Mouse (Mus musculus) hindlimb bud, embryonic 11.5 days (tissue): ENCODE measurements at regions not wholly inside any gene's neighbourhood (a gene's known extent, or its start where the extent isn't known, plus 50 kb on each side); places are given as distances from the start of the nearest gene placed in this dataset.

Experiments
- DNase-seq: peaks from one replicate; pipeline ENCODE4 v3.0.0-alpha.2; 2012; ENCODE audit warnings: low read depth, low spot score; ENCODE audit errors: extremely low spot score

DNA sequence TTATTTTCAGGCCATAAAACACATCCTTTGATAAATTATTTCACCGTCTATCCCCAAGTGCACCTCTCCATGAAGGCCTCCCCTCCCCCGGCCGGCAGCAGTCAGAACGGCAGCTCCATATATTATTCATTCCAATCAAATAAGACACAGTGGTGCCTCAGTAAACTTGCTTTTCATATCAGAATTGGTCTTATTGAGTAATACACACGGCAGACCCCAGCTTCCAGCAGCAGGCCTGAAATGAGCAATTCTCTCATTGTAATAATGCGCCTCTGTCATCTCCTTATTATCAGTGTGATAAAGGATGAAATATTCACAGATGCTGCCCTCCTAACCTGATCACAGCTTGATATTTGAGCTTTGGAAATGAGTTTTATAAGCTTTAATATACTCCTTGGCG is 169.0 kb upstream of the 4930535I16Rik start:
- no peak for DNase-seq

- DNase-seq = no peak
Observed at GRCm38 (mm10) chr4:124086254-124086653, 168.4 kb upstream of the 4930535I16Rik start.

GRCm38 (mm10) chr4:124079603-124080002 is 161.8 kb upstream of the 4930535I16Rik start:
- DNase-seq = no peak

DNA sequence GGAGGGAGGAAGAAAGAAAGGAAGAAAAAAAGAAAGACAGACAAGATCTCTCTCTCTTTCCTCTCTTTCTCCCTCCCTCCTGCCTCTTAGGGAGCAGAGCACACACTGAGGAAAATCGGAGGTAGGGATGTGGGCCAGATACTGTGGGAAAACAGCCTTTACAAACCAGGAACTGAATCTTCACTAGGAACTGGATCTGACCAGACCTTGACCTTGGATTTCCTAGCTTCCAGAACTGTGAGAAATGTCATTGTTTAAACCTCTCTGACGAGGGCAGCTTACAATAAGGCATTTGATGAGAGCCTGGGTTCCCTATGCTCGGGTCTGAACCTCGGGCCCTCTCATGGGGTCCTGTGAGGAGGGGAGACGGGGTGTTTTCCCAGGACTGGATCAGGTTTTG is 157.7 kb upstream of the 4930535I16Rik start:
- no peak for DNase-seq

DNA sequence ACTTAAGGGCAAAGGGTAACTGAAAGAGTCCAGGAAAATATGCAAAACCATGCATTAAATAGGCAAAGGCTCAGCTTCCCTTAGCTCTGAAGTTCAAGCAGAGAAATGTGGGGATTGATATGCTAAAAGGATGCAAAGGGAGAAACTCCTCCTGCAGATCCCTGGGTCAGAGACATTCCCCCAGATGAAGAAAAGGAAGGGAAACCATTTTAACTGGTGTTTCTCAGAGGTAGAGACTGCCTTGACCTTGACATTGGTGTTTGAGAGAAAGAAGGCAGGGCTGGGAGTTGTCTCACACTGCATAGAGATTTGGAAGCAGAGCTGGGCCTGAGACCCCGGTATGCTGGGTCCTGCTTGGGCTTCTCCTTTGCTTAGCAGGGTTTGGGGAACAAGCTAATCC is 155.8 kb upstream of the 4930535I16Rik start:
- DNase-seq = no peak

- no peak for DNase-seq
Observed at GRCm38 (mm10) chr4:124064601-124065000, 146.8 kb upstream of the 4930535I16Rik start.

GRCm38 (mm10) chr4:124063269-124064100 is 145.7 kb upstream of the 4930535I16Rik start:
- DNase-seq = no peak

GRCm38 (mm10) chr4:124057607-124058006 is 139.8 kb upstream of the 4930535I16Rik start:
- DNase-seq = no peak

GRCm38 (mm10) chr4:124054240-124054760 is 136.5 kb upstream of the 4930535I16Rik start:
- no peak for DNase-seq

GRCm38 (mm10) chr4:124053340-124054038 is 135.7 kb upstream of the 4930535I16Rik start:
- DNase-seq = no peak

GRCm38 (mm10) chr4:124052387-124052786 is 134.6 kb upstream of the 4930535I16Rik start:
- no peak for DNase-seq

GRCm38 (mm10) chr4:124048348-124048831 is 130.6 kb upstream of the 4930535I16Rik start:
- peak; percentile 58 for DNase-seq

DNA sequence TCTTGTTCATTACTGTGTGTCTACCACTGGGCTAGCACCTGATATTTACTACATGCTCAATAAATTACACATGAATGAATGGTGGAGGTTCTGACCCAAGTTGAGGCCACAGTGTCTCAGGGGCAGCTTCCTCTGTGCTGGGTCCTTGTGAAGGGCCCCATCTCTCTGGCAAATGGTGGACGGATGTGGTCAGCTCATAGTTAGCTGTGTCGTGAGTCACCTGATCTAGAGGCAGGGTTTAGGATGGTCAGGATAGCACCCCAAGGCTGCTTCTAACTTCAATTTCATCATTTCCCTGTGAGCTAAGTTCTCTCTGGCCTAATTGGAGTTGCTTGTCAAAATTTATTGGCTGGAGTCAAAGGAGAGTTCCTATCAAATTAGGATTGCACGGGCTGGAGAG is 130.1 kb upstream of the 4930535I16Rik start:
- DNase-seq = no peak

GRCm38 (mm10) chr4:124036483-124036882 is 118.7 kb upstream of the 4930535I16Rik start:
- DNase-seq = no peak

DNA sequence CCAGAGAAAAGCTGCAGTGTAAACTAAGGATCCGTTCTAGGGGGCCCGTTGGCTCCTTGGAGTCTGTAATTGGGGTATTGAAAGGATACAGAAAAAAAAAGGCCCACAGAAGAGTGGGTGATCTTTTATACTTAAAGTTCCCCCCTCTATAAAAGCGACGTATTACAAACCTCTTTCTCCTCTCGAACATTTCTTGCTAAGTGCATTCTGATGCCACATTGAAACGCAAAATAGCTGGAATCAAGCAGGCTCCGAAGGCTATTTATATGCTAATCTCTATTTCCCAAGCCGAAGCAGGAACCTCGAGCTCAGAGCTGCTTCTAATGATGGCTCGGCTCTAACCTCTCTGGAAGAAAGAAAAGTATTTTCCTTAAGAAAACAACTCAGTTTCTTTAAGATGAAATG is 117.8 kb upstream of the 4930535I16Rik start:
- DNase-seq = no peak

DNA sequence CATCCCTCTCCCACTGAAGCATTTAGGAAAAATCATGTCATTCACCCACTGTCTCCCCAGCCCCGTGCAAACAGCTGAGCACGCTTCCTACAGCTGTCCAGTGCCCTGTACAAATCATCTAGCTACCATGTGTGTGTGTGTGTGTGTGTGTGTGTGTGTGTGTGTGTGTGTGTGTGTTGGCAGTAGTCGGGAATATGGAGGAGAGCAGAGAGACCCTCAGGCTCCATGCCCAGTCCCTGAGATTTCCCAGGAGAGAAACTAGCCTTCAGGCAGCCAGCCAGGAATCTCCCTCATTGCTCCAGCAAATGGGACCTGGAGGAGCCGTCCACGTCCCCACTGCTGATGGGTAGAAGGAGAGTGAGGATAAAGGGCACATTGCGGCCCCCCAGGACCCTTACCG is 117.4 kb upstream of the 4930535I16Rik start:
- DNase-seq = no peak

DNA sequence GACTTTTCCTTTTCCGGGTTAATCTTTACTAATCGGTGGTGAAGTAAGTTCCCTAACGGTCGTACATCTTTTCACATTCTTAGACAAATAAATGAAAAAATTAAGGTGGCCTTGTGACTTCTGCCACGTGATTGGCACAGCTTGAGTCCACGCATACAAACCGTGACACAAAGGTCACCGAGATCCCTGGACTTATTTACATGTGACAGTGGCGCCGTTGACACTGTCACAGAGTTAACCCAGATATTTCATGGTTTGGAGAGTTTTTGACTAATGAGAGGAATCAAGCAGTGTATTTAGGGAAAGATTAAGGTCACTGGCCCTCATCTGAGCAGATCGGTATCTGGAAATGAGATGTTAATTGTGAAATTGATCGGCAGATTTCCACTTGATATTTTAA is 110.2 kb upstream of the 4930535I16Rik start:
- DNase-seq = no peak

- no peak for DNase-seq
Observed at GRCm38 (mm10) chr4:124016401-124016800, 98.6 kb upstream of the 4930535I16Rik start.

DNA sequence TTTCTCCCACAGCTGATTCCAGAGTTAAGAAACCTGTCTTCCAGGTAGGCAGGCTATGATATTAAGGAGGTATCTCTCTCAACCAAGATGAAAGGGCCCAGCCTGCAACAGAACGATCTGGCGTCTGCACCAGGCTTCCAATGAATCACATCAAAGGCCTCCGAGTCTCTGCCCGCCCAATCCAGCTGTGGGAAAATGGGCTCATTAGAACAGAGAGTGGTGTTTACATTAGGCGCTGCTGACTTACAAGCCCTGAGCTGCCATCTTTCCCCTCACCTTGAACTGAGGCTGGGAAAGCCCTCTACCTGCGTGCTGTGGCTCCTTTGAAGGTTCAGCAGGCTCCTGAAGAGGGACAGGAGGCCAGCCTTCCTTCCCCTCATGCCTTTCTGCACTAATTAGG is 97.5 kb upstream of the 4930535I16Rik start:
- no peak for DNase-seq

GRCm38 (mm10) chr4:124012406-124012805 is 94.6 kb upstream of the 4930535I16Rik start:
- no peak for DNase-seq

DNA sequence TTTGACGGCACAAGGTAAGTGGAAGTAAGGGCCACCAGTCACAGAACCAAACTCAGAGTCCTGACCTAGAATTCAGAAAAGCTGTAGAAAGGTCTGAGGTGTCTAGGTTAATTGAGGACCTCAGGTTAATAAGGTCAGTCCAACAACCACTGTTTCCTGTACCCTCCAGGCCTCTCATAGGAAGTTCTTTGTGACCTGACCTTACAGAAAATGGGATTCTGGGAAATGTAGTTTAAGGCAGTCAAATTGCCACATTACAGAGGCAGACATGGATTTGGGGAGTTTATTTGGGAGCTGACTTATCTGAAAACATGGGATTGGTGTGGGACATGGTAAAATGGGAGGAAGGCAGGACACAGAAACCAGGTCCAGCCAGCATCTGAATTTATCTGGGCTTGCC is 90.9 kb upstream of the 4930535I16Rik start:
- DNase-seq = no peak
